Mouse (Mus musculus) E14TG2a.4 (cell line): ENCODE measurements around the gene Atf4.

Experiments
- CTCF ChIP-seq: conservative IDR thresholded peaks from 2 replicates; pipeline ENCODE4 v1.5.1; 2014; ENCODE audit warnings: low read length
- NANOG ChIP-seq: IDR thresholded peaks from 2 replicates; pipeline ENCODE4 v1.6.1; 2014; ENCODE audit warnings: borderline replicate concordance, low read length, mixed read lengths
- POU5F1 ChIP-seq: IDR thresholded peaks from 2 replicates; pipeline ENCODE4 v1.6.1; 2014; ENCODE audit warnings: low read length, borderline replicate concordance

- TF ChIP-seq CTCF (no peak), NANOG (no peak), POU5F1 (no peak)
Measured at GRCm38 (mm10) chr15:80254207-80254606, 777 bp upstream of the Atf4 start.
